Mouse (Mus musculus) liver, embryonic 15.5 days (tissue): ENCODE measurements at regions not wholly inside any gene's neighbourhood (a gene's known extent, or its start where the extent isn't known, plus 50 kb on each side); places are given as distances from the start of the nearest gene placed in this dataset.

ENCODE experiments used
- ATAC-seq: fragments of 200-750 bp; cut with Nextera tagmentation; 2 replicates; pipeline ENCODE4 v1.8.0; 2017; ENCODE audit warnings: moderate number of reproducible peaks, mild to moderate bottlenecking, moderate library complexity; ENCODE audit not compliant: insufficient read depth
- H3K27ac ChIP-seq: fragments of 300-500 bp; sonication (generic); replicated peaks from 2 replicates; pipeline ENCODE4 v1.5.1; 2015; ENCODE audit warnings: mild to moderate bottlenecking, inconsistent platforms
- H3K27me3 ChIP-seq: fragments of 300-500 bp; sonication (generic); 2 replicates; pipeline ENCODE4 v1.6.1; 2015; ENCODE audit warnings: mild to moderate bottlenecking, inconsistent platforms
- H3K36me3 ChIP-seq: fragments of 300-500 bp; sonication (generic); replicated peaks from 2 replicates; pipeline ENCODE4 v1.6.1; 2015; ENCODE audit warnings: moderate library complexity, mild to moderate bottlenecking, inconsistent platforms
- H3K4me1 ChIP-seq: fragments of 300-500 bp; sonication (generic); replicated peaks from 2 replicates; pipeline ENCODE4 v1.6.1; 2015; ENCODE audit warnings: inconsistent platforms
- H3K4me2 ChIP-seq: fragments of 300-500 bp; sonication (generic); 2 replicates; pipeline ENCODE4 v1.6.1; 2015; ENCODE audit warnings: moderate library complexity, mild to moderate bottlenecking, inconsistent platforms
- H3K4me3 ChIP-seq: fragments of 300-500 bp; sonication (generic); replicated peaks from 2 replicates; pipeline ENCODE4 v1.5.1; 2015; ENCODE audit warnings: mild to moderate bottlenecking, inconsistent platforms
- H3K9ac ChIP-seq: fragments of 300-500 bp; sonication (generic); 2 replicates; pipeline ENCODE4 v1.6.1; 2015; ENCODE audit warnings: moderate library complexity, mild to moderate bottlenecking, inconsistent platforms
- H3K9me3 ChIP-seq: fragments of 300-500 bp; sonication (generic); replicated peaks from 2 replicates; pipeline ENCODE4 v1.6.1; 2016; ENCODE audit warnings: inconsistent platforms
- WGBS: fragments of 180-500 bp; shearing (Covaris S2); methylation state at CpG from one replicate; pipeline ENCODE4 v1.1.7; 2015; ENCODE audit warnings: mixed read lengths; ENCODE audit not compliant: insufficient replicate concordance; 5-methylcytosine and 5-hydroxymethylcytosine counted together

DNA sequence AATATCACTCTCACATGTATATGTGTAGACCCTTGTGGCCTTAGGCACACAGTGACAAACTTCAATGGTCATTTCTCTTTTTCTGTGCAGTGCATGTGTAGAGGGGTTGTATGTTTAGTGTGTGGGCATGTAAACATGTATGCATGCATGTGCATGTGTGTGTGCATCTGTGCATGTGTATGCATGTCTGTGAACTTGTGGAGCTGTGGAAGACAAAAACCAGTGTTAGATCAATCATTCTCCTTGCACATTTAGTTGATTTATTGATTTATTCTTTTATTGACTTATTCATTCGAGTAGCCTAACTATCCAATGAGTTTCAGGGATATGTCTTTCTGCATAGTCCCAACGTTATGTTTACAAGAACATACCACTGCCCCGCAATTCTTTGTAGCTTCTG is 298.5 kb downstream of the Cmpk2 start:
- no peak overlapping the region for H3K27ac ChIP-seq
- H3K27me3 ChIP-seq = no peaks in the 10 kb centered on the region
- H3K9ac ChIP-seq = no peak overlapping the region
- no peaks in the 10 kb centered on the region for H3K4me1 ChIP-seq
- no peaks in the 10 kb centered on the region for H3K9me3 ChIP-seq
- H3K4me3 ChIP-seq = no peak overlapping the region
- no peaks in the 10 kb centered on the region for H3K36me3 ChIP-seq
- WGBS = 35% methylated on average over 3 of the region's 3 CpGs
- no peak overlapping the region for H3K4me2 ChIP-seq
- no peak for ATAC-seq

DNA sequence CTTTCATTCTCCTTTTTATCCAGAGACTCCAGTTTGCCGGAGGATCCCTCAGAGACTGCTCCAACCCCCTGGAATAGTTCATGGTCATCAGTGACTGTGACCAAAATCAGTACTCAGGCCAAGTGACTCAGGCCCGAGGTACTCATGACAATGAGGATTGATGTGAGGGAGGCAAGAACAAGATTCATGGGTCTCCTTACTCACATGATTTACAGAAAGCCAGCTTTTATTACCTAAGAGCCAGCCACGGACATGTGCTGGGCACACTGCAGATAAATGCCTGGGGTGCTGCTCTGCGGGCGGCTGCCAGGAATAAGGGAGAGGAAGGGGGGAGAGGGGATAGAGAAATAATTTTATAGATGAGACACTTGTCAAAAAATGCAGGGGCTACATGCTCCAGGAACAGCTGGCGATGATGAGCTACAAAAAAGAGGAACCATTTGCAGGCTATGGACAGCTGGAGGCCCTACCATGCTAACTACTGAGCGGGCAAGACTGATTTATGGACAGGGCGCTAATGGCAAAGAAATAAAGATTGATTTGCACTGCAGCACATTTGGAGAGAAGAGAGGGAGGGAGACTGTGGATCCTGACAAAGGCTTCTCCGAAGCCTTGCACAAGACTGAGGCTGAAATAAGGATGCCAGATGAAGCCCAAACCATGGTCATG is 289.8 kb downstream of the Cmpk2 start:
- no peak overlapping the region for H3K4me3 ChIP-seq
- no peaks in the 10 kb centered on the region for H3K36me3 ChIP-seq
- WGBS = 58% methylated on average over 9 of the region's 9 CpGs
- no peaks in the 10 kb centered on the region for H3K9me3 ChIP-seq
- no peak overlapping the region for H3K9ac ChIP-seq
- H3K4me2 ChIP-seq = no peak overlapping the region
- H3K27ac ChIP-seq = no peak overlapping the region
- no peaks in the 10 kb centered on the region for H3K27me3 ChIP-seq
- no peak for ATAC-seq
- H3K4me1 ChIP-seq = no peaks in the 10 kb centered on the region

DNA sequence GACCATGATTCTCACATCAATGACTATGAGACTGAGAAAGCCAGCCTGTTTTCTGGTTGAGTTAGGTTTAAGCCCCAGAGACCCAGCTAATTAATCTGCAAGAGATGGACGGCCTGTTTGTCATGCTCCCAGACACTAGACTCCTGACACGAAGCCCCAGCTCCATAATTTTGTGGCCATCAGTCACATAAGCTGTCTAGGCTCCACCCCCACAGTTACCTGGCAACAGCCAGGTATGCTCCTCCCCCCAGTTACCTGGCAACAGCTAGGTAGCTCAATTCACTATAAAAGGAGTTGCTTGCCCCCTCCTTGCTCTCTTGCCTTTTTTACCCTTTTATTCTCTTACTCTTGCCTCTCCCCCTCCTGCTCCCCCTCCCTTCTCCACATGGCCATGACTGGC is 287.3 kb downstream of the Cmpk2 start:
- Histone ChIP-seq H3K36me3 (no peaks in the 10 kb centered on the region), H3K27ac (no peak overlapping the region), H3K27me3 (no peaks in the 10 kb centered on the region), H3K9ac (no peak overlapping the region), H3K4me3 (no peak overlapping the region), H3K9me3 (no peaks in the 10 kb centered on the region), H3K4me1 (no peaks in the 10 kb centered on the region), H3K4me2 (no peak overlapping the region)
- no peak for ATAC-seq
- 62% methylated on average over 2 of the region's 2 CpGs for WGBS

DNA sequence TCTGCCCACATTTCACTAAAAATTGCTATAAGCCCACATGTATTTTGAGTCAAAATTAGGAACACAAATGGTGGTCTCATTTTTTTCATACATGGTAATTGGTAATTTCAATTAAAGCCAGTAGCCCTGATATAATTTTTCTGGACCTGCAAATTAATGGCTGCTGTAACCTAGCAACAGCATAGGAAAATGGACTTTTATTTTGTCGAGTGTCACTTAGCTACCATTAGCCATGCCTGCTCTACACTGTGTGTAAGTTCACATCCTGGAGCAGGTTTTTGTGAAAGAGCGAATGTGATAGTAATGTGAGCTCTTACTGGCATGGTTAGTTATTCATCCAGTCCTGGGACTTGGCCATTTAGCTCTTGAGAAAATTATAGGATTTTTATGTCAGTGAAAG is 285.6 kb downstream of the Cmpk2 start:
- no peak for ATAC-seq
- Histone ChIP-seq H3K36me3 (no peaks in the 10 kb centered on the region), H3K9me3 (no peaks in the 10 kb centered on the region), H3K4me2 (no peak overlapping the region), H3K4me3 (no peak overlapping the region), H3K9ac (no peak overlapping the region), H3K27me3 (no peaks in the 10 kb centered on the region), H3K4me1 (no peaks in the 10 kb centered on the region), H3K27ac (no peak overlapping the region)
- 61% methylated on average over 2 of the region's 2 CpGs for whole genome bisulfite sequencing

DNA sequence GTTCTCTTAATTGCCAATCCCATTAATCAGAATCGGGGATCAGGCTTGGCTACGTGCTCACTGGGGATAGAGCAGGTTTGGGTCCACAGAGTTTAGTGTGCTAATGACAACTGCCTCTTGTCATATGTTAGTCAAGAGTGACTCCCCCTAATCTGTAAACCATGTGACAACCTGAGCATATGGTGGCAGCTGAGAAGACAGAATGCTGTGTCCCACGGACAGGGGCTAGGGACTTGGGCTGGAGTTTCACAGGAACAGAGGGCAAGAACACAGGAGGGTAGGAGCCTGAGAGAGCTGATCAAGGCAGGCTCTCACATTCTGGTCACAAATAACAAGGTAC is 265.5 kb downstream of the Cmpk2 start:
- Histone ChIP-seq H3K9ac (no peak overlapping the region), H3K4me1 (no peaks in the 10 kb centered on the region), H3K4me2 (no peak overlapping the region), H3K36me3 (no peaks in the 10 kb centered on the region), H3K27ac (no peak overlapping the region), H3K27me3 (no peaks in the 10 kb centered on the region), H3K9me3 (no peaks in the 10 kb centered on the region), H3K4me3 (no peak overlapping the region)
- 45% methylated on average over 3 of the region's 3 CpGs for WGBS
- no peak for ATAC-seq

DNA sequence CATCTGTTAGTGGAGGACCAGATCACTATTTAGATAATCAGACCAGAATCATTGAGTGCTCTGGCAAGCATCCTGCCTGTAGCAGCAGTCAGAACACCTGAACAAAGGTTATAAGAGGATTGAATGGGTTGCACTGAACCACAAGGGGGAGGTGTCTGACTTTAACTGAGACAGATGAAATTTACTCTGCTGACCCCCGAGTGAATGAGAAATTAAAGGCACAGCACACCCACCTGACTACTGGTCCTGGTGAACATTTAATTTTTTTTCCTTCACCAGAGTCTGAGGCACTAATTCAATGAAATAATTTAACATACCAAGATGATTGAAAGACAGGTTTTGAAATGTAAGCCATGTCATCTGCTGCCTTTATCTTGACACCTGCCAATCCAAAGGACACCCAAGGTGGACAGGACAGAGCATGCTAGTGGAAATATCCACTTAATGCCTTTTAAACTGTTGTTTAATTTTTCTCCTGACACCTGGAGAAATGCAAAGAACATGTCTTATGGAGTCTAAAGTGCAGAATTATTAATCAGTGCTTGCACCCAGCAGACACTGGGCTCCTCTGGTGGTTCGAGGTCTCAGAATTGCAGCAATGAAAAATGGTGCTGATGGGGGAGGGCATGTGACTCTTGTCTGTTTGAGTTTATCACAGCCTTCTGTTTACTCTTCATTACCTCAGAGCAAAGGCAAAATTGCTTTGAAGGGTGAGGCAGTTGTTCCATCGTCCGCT is 265.0 kb downstream of the Cmpk2 start:
- Histone ChIP-seq H3K4me3 (no peak overlapping the region), H3K27me3 (no peaks in the 10 kb centered on the region), H3K36me3 (no peaks in the 10 kb centered on the region), H3K9ac (no peak overlapping the region), H3K9me3 (no peaks in the 10 kb centered on the region), H3K27ac (no peak overlapping the region), H3K4me2 (no peak overlapping the region), H3K4me1 (no peaks in the 10 kb centered on the region)
- 45% methylated on average over 4 of the region's 4 CpGs for WGBS
- no peak for ATAC-seq

DNA sequence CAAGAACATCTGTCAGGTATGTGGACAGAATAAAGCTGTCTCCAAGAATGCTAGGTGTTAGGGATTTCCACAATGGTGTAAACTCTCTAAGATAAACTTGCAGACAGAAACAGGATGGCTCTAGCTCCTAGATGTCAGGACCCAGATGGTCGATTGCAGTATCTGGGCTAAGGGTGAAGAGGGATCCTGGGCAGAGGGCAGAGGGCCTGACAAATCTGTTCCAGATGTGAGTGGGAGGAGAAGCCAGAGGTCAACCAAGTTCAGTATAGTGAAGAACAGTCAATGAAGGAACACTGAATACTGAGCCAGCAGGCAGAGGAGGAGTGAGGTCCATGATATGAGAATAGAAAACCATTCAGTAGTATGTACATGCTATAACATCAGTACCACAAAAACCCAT is 254.4 kb downstream of the Cmpk2 start:
- no peak for ATAC-seq

DNA sequence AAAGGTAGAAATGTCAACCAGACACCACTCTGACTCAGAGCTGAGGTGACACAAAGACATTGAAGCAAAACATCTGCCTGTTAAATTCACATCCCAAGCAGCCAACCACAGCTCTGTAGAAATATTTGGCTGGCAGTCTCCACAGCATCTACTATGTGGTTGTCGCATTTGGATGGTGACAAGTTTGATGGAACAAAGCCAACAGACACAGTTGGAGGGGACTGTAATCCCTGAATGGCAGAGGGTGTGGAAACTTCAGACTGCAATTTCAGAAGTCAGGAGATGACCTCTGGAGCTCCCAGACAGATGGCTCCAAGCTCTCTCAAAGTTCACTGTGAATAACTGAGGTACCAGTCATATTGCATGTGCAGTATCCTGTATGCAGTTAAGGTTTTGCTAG is 229.8 kb downstream of the Cmpk2 start:
- Histone ChIP-seq H3K9me3 (no peaks in the 10 kb centered on the region), H3K4me3 (no peak overlapping the region), H3K4me2 (no peak overlapping the region), H3K27ac (no peak overlapping the region), H3K27me3 (no peaks in the 10 kb centered on the region), H3K36me3 (no peaks in the 10 kb centered on the region), H3K9ac (no peak overlapping the region), H3K4me1 (no peaks in the 10 kb centered on the region)
- no peak for ATAC-seq
- WGBS = 47% methylated on average over 1 of the region's 1 CpGs

More for the DNA sequence above, 254.4 kb downstream of the Cmpk2 start:
- Histone ChIP-seq H3K27ac (no peak overlapping the region), H3K9ac (no peak overlapping the region), H3K9me3 (no peaks in the 10 kb centered on the region), H3K36me3 (no peaks in the 10 kb centered on the region), H3K4me3 (no peak overlapping the region), H3K27me3 (no peaks in the 10 kb centered on the region), H3K4me1 (no peaks in the 10 kb centered on the region), H3K4me2 (no peak overlapping the region)
- 26% methylated on average over 1 of the region's 1 CpGs for WGBS

DNA sequence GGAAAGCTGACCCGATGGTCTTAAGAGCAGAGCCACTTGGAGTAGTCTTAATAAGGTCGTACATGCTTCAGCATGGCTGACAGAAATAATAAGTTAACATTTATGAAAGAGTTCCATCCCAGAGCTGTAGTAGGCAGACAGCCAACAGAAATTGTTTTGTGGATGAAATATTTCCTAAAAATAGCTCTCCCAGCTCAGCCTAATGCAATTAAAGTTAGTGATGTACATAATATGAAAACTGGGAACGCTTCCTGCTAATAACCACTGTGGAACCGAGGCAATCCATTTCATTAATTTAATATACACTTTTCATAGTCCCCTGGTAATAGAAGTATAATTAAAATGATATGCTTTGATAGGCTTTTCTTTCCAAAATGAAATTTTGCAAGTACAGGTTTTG is 219.0 kb downstream of the Cmpk2 start:
- Histone ChIP-seq H3K4me1 (no peaks in the 10 kb centered on the region), H3K36me3 (no peaks in the 10 kb centered on the region), H3K27me3 (no peaks in the 10 kb centered on the region), H3K9me3 (no peaks in the 10 kb centered on the region), H3K4me2 (no peak overlapping the region), H3K9ac (no peak overlapping the region), H3K27ac (no peak overlapping the region), H3K4me3 (no peak overlapping the region)
- WGBS = 58% methylated on average over 4 of the region's 4 CpGs
- no peak for ATAC-seq

DNA sequence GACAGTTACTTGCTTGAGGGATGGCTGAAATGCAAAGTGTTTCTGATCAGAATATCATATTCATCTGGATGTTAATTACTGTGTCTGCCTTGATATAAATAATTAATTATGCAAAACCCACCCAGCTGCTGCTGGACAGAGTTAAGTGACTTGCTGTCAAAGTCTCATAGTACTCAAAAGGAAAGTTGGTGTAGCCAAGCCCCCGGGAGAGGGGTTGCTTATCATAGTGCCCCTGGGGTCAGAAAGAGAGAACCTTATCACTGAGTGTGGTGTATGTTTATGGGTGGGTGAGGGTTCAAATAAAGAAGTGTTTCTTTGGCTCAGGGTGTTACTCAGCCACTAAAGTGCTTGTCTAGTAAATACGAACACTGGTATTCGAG is 211.6 kb downstream of the Cmpk2 start:
- Histone ChIP-seq H3K27ac (no peak overlapping the region), H3K9ac (no peak overlapping the region), H3K36me3 (no peaks in the 10 kb centered on the region), H3K4me3 (no peak overlapping the region), H3K9me3 (no peaks in the 10 kb centered on the region), H3K27me3 (no peaks in the 10 kb centered on the region), H3K4me1 (no peaks in the 10 kb centered on the region), H3K4me2 (no peak overlapping the region)
- ATAC-seq = no peak
- WGBS = 46% methylated on average over 3 of the region's 3 CpGs

DNA sequence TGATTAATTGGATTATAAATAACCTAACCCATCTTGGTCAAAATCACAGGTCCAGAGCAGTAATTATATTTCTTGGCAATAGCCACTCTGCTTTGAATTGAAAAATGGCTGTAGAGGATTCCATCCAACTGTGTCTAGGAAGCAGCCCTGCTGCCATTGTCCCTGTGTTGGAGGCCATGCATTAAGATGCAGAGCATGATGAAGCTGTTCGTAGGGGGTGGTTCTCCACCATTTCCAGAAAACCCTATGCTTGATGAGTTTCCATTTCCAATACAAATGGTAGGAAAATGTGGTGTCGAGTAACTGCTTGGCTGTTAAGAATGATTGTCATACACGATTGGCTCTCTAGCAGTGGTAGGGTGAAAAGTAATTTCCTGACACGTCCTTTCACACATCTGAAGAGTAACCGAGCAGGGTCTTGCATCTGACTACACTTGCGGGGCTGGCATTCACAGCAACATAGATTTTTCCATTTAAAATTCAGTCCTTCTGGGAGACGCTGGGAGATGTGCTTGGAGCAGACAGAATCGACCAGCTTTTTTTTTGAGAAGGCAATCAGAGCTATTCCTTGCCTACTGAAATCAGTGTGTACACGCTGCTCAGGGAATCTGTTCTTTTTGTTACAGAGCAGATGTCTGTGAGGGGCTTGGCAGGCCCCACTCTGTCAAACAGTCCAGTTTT is 211.0 kb downstream of the Cmpk2 start:
- ATAC-seq = no peak
- H3K4me1 ChIP-seq = no peaks in the 10 kb centered on the region
- H3K9me3 ChIP-seq = no peaks in the 10 kb centered on the region
- no peak overlapping the region for H3K4me2 ChIP-seq
- WGBS = 59% methylated on average over 9 of the region's 9 CpGs
- no peak overlapping the region for H3K27ac ChIP-seq
- no peaks in the 10 kb centered on the region for H3K36me3 ChIP-seq
- no peaks in the 10 kb centered on the region for H3K27me3 ChIP-seq
- no peak overlapping the region for H3K4me3 ChIP-seq
- H3K9ac ChIP-seq = no peak overlapping the region
